Mouse (Mus musculus) ES-Bruce4 (cell line): Measurements from ENCODE around the gene Morn1.

Experiments
- CTCF ChIP-seq: IDR thresholded peaks from one replicate; pipeline ENCODE4 v1.8.1; 2011; ENCODE audit warnings: low read depth, low read length
- POLR2A ChIP-seq: IDR thresholded peaks from one replicate; pipeline ENCODE4 v1.8.1; 2011; ENCODE audit warnings: low read length; ENCODE audit not compliant: insufficient read depth

GRCm38 (mm10) chr4:155076677-155077076, 9.7 kb upstream of the Morn1 start:
- TF ChIP-seq CTCF (no peak), POLR2A (no peak)
